Mouse (Mus musculus): ENCODE measurements around the gene Arpp21. TPM values are rescaled to one million over a fixed set of nuclear protein-coding genes. Genes with fewer than 3 reads are reported as not detected.

Arpp21 gene
- total RNA-seq, 2 experiments from 2014 or later = 246 to 309 TPM

DNA sequence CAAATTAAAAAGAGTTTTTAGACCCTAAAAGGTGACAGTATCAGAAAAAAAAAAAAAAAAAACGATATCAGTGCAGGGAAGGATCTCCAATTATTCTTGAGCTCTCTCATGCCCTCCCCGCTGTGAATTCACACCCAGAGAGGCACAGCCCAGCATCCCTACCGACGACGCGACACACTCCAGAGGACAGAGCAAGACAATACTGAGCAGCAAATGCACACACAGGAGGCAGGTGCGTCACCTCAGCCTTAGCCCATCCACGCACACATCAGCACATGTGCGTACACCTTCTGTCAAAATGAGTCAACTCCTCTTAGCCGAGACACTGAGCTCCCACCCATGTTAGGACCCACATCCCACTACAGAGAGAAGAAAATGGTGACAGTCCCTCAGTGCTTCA lies 50.0 kb downstream of the Arpp21 start:
- DNase-seq (ENCODE audit: low spot score in 2 of 2) = no peak

DNA sequence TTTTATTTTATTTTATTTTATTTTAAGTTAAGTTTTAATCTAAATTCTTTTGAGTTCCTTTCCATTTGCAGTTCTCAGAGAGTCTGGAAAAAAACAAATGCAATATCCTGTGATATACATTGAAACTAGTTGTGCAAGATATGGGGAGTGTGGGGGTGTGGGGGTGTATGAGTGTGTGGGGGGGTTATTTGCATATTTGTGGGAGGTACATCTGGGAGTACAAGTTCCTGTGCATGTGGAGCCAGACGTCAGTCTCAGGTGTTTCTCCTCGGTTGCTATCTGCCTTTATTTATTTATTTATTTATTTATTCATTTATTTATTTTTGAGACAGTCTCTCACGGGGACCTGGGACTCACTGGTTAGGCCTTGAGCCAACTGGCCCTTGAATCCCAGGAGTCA lies 53.0 kb downstream of the Arpp21 start:
- no peak for DNase-seq (ENCODE audit: low spot score in 2 of 2)

DNA sequence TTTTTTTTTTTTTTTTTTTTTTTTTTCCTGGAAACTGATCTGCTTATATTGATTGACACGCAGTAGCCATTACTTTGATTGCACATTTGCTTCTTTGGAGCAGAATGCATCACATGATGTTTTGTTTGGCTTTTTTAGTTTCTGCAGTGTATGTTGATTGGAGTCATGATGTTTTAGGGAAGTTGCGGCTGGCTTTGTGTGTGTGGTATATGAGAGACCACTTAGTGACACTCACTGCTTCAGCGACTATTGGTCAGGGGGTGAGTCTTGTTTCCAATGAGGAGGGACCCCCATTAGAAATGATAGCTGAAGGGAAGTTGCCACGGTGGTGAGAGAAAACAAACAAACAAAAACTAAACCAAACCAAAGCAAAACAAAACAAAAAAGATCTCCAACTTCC lies 55.7 kb downstream of the Arpp21 start:
- no peak for DNase-seq (ENCODE audit: low spot score in 2 of 2)

DNA sequence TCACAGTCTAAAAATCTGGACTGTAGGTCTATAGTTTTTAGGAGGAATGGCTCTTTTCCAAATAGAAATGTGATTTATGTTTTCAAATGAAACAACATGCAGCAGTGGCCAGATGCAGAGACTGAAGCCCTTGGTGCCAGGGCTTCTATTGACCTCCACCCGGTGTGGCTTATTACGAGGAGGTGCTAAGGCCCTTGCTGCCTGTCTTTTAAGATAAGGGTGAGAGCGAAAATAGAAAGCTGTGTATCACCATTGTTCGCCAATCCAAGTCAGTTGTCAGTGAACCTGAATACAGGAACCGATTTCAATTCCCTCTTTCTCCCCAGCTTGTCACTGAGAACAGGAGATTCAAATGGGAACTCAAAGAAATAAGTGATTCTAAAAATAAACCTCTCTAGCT lies 57.3 kb downstream of the Arpp21 start:
- no peak for DNase-seq (ENCODE audit: low spot score in 2 of 2)

DNA sequence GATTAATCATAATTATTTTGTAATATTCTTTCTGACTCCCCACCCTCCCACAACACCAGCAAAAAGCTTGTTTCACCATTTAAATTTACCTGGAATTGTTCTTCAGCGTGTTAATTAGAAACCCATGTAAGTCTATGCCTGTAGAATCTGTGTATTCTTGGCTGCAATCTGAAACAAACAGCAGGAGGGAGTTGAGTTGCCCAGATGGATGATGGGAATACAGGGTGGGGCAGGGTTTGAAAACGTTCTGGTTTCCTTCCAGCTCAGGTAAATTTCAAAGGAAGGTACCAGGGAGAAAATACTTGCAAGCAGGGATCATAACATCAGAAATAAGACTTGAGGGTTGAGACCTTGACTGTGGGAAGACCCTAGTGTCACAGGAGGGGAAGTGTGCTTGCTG lies 58.2 kb downstream of the Arpp21 start:
- DNase-seq (ENCODE audit: low spot score in 2 of 2) = no peak

DNA sequence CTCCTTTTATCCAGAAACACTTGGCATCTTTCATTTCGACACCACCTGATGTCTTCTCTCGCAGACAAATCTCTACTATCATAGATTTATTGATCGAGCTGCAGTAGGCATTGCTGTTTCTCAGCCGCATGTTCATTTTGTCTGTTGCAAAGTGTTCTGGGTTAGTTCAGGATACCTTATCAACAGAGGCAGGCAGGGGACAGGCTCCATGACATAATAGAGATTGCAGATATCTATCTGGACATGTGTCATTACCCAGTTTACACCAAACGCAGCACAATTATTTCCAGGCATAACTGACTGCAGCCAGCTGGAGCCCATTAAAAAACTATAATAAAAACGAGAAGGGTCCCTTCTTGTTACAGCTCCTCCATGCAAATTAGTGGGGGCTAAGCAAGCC lies 59.4 kb downstream of the Arpp21 start:
- DNase-seq (ENCODE audit: low spot score in 2 of 2) = no peak

DNA sequence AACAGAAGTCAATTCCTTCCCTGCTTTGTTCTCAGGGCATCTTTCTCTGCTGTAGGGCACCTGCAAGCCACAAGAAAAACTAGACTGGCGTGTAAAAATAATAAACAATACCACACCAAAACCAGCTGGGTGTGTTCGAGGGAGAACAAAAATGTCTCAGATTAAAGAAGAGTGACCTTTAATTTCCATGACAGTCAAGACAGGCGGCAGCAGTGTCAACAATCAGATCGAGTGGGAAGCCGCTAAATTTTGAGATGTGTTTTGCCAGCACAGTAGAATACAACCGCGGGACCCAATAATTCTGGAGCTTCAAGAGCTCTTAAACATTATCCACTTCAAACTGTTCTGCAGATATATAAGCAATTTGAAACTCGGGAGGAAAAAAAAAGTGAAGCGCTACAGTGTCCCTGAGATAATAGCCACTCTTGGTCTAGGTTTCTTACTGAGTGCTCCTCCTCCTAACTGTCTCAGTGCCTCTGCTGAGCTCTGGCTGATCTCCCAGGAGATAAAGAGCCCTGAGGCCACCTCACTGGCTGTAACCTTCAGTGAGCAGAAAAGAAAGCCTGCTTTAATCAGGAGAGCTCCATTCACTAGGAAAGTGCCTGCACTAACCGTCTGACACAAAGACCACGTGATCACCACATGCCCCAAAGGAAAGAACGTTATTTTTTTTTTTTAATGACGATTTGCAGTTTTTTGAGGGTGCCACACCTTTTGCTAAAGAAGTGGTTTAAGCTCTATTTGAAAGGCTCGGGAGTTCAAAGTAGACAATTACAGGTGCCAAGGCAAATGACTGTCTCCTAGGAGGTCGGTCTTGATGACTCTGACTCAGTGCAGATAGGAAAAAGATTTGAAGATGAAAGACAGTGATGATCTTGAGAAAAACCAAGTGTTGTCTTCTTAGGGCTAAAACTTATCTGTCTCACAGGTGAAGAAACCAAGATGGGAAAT lies 61.1 kb downstream of the Arpp21 start:
- DNase-seq (ENCODE audit: low spot score in 2 of 2) = no peak

DNA sequence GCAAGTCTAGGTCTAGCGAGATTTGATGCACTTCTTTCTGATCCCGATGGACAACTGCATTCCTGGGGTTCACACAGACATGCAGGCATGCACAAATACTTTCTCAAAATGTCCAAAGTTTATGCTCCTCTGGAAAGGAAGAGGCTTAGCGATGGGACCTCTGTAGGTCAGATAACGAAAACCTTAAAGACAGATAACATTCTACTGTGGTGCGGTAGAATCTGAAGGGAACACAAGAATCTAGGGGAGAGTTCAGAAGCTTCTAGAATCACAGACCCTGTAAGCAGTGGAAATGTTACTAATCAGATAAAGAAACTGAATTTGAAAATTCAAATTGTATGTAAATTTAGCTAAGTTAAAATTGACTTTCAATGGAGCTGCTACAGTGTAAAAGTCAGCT lies 62.0 kb downstream of the Arpp21 start:
- DNase-seq (ENCODE audit: low spot score in 2 of 2) = no peak

DNA sequence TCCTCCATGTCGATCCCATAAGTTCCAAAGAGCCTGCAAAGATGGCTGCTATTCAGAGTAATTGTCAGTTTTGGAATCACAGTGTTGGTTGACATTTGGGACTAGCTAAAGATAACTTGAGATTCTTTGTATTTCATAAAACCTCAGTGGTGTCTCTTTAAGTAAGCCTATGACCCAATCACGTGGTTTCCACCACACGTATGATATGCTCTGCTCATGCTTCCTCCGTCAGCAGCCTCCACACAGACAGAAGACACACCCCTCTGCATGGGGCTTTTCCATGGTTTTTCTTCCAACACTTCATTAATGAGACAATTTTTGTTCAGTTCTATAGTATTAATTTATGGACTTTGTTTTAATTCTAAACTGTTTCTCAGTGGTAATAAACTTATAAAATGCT lies 71.1 kb downstream of the Arpp21 start:
- DNase-seq (ENCODE audit: low spot score in 2 of 2) = no peak

DNA sequence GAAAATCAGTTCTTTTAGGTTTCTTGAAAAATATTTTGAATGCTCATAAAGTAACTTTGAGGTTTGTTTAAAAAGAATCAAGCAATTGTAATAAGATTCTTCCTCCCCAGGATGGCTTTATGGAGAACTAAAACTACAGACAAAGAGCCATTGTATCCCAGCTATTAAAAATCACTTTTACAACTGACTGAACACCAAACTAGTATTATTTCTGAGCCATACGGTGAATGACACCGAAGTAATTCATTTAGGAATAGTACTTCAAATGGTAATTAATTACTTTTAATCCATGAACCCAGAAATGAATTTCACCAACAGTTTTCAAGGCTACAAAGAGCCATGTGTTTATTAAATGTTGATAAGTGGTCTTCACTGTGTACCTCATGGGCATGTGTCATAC lies 74.8 kb downstream of the Arpp21 start:
- DNase-seq (ENCODE audit: low spot score in 2 of 2) = no peak

DNA sequence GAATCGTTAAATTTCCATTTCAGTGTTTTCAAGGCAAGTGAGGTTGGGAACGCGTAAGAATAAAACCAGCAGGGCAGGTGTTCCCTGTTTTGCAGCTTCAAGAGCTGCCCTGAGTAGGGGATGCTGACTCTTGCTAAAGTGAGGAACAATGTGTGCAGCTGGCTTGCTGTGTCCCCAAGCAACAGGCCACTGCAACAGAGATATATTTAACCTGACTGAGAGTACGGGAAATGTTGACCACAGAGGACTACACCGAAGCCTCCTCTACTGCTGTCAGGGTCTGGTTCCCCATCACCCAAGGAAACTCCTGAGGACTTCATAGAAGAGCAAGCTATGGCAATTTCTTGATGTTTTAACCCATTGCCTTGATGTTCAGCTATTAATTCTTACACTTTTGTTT lies 81.8 kb downstream of the Arpp21 start:
- no peak for DNase-seq (ENCODE audit: low spot score in 2 of 2)

DNA sequence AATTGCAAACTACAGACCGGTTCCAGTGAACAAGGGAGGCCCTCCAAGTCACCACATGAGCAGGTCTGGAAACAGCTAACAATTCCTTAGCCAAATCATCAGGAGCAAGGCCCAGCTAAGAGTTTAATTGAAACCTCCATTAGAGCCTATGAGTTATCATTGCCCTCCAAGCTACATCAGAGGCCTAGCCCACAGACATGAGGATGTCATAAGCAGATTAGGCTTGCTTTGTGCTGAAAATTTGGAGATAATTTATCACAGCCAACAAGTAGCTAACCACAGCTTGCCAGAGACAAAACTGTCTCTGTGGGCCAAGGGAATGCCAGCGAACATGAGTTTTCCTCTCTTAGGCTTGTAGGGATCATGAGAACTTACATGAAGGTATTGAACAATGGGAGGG lies 83.0 kb downstream of the Arpp21 start:
- DNase-seq (ENCODE audit: low spot score in 2 of 2) = no peak

DNA sequence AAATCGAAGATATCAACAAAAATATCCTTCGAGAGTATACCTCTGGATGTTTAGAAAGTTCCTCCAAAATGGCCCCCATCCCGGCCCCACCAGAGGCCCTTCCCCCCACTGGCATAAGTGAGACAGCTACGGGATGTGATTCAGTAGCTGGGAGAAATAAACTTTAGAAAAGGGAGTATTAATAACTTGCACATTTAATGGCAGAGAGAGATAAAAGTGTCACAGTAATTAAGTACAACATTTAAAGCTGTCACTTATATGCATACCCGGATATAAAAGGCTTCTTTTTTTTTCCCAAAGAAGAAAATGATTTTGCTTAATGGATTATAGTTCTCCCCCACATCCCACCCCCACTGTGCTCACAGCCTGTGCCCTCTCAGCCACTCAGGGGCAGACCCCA lies 84.6 kb downstream of the Arpp21 start:
- no peak for DNase-seq (ENCODE audit: low spot score in 2 of 2)

DNA sequence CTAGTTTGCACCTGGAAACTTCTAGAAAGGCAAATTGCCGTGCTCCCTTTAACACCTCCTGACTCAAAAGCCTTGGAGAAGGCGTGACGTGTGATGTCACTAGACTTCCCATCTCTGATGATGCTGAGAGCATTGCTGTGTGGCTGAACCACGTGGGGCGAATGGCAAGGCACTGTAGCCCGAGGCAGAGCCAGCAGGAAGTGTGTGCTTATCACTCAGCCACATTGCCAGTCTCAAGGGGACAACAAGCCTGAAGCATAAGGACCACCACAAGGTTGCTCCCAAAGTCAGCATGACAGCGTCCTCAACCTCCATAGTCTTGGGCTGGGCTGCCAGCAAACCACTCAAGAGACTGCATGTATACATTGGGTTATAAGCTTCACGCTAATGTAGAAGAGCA lies 95.1 kb downstream of the Arpp21 start:
- DNase-seq (ENCODE audit: low spot score in 2 of 2) = no peak

DNA sequence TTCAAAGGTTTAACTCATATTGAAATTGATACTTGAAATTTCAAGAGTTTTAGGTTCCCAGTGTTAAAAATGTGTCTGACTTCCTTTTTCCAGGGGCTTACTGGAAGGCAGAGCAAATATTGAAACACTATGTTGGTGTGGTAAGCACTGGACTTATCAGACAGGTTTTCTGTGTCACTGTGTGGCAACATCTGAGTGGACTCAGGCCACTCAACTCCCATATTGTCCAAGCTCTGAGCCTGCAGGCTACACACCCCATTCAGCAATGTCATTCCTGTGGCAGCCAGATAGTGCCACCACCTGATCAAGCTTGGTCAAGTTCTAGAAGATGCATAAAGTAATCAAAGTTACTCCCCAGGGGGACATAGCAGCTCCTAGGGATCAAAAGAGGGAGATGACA lies 97.9 kb downstream of the Arpp21 start:
- no peak for DNase-seq (ENCODE audit: low spot score in 2 of 2)

DNA sequence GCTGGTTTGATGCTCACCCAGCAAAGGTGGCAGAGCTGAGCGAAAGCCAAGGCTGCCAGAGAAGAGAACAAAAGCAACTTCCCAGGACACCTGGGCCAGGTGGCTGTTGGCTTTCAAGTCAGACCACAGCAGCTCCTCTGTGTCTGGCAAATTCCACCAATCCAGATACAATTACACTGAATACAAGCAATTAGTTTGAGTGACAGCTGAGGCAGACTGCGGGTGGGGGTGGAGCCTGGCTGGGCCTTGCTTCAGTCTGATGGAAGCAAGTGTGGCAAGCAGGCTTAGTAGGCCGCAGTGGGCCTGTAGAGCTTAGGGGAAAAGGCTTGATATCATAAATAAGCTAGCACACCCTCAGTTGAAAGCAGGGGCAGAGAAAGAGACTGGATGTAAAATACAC lies 104.9 kb downstream of the Arpp21 start:
- peak in 1 of 2 experiments; percentile 76 for DNase-seq (ENCODE audit: low spot score in 2 of 2)

DNA sequence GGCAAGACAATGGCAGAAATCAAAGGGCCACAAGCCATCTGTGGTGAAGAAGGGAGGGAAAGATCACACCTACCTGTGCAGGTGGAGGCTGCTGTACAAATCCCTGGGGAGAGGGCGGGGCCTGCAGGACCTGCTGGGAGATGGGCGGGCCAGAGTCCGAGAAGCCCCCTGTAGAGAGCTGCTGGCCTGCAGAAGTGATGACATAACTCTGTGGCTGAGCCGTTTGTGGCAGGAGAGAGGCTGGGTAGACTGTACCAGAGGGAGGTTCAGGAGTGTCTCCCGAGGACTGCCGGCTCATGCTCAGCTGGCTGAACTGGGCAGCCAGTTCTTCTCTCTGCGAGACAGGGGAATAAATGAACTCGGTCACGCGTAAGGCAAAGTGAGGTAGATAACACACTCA lies 111.1 kb downstream of the Arpp21 start:
- no peak for DNase-seq (ENCODE audit: low spot score in 2 of 2)

DNA sequence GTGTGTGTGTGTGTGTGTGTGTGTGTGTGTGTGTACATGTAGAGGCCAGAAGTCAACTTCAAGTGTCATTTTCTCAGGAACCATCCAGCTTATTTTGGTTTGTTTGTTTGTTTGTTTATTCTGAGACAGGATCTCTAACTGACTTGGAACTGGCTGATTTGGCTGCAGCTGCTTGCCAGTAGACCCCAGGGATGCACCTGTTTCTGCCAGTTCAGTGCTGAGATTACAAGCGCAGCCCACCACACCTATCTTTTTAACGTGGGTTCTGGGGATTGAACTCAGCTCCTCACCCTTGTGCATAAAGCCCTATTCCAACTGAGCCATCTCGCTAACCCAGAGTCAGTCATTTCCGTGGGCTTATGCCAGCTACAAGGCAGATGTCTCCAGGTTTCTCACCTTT lies 111.6 kb downstream of the Arpp21 start:
- no peak for DNase-seq (ENCODE audit: low spot score in 2 of 2)

DNA sequence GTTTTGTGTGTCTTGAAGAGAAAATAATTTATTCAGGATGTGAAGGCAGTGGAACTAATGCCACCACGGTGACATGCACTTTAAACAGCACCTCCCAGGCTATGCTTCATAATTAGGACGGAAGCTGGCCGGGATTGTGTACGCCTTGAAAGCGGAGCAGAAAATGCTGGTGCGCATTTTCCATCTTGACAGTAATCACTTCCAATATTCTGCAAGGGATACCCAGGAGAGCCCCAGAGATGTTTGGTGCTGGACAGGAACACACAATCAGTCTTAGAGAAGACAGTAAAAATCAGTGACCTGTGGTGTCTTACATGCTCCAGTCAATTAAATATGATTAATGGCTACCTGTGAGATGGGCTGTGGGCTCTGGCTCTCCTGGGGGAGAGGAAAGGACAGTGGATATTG lies 112.3 kb downstream of the Arpp21 start:
- DNase-seq (ENCODE audit: low spot score in 2 of 2) = no peak

DNA sequence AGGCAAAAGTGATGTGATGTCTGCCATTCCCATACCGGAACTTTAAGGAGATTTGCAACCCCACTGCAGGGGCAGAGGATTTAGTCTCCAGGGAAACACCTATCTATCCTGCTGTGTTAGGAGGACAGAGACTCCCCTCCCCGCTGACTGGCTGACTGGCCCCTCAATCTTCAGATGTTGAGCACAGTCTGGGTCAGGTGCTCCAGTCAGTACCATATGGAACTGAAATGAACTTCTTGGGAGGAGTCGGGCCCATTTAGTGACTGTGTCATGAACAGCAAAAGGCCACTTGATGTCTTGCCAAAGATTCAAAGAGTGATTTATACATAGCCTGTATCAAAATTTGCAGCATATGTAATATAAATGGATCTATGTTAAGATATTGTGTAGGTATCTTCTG lies 116.2 kb downstream of the Arpp21 start:
- DNase-seq (ENCODE audit: low spot score in 2 of 2) = no peak

DNA sequence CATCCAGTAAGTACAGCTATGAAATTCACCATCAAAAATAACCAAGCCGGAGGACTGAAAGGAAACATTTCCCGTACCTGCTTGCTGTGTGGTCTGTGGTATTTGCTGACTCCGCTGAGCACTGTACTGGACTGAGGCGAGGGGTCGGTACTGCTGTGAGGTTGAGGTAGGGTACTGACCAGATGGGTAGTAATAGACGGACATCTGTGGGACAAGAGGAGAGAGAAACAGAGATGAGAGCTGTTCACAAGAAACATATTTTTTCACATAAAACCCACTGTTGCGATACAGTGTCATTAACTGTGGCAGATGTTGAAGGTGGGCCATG lies 116.7 kb downstream of the Arpp21 start:
- DNase-seq (ENCODE audit: low spot score in 2 of 2) = no peak

DNA sequence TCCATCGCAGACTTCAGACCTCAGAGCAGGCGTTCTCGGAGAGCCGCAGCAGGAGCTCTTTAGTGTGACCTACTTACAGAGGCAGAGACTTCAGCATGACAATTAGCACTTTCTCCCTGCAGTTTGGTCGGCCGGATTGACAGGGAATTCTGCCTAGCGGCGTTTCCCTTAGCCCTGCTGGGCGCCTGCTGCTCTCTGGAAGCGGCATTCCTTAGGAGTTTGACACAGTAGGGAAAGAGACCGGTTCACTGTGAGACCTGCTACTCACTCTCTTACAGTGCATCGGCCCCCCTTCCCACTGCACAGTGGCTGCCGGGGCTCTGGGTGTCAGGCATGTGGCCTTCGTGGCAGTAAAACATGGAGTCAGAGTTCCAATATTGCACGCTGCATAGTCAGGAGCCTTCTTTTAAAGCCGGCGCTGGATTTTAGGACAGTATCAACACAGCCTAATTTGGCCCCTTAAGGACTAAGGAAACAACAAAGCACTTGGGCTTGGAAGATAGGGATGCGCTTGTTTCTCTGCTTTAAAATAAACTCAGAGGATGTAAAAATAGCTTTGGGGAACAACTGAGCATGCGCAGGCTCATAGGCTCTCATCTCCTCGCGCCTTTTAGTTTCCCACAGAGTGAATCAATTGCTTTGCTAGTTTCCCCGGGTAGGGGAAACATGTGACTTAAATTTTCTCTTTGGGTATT lies 117.2 kb downstream of the Arpp21 start:
- peak; percentile 54 to 55 for DNase-seq (ENCODE audit: low spot score in 2 of 2)

All from layer of hippocampus, postnatal 14 days (tissue).